Mouse (Mus musculus) hindbrain, embryonic 13.5 days (tissue): Measurements from ENCODE around the gene Defb47. TPM values are rescaled to one million over a fixed set of nuclear protein-coding genes. Genes with fewer than 3 reads are reported as not detected.

ENCODE experiments used
- ATAC-seq: fragments of 200-750 bp; cut with Nextera tagmentation; 2 replicates; pipeline ENCODE4 v1.8.0; 2017; ENCODE audit warnings: moderate TSS enrichment; ENCODE audit not compliant: low FRiP score
- H3K27ac ChIP-seq: fragments of 300-500 bp; sonication (generic); 2 replicates; pipeline ENCODE4 v1.5.1; 2015; ENCODE audit warnings: inconsistent platforms, mild to moderate bottlenecking, moderate library complexity
- H3K27me3 ChIP-seq: fragments of 300-500 bp; sonication (generic); 2 replicates; pipeline ENCODE4 v1.6.1; 2015; ENCODE audit warnings: mild to moderate bottlenecking, inconsistent platforms
- H3K36me3 ChIP-seq: fragments of 300-500 bp; sonication (generic); 2 replicates; pipeline ENCODE4 v1.6.1; 2015; ENCODE audit warnings: mild to moderate bottlenecking, inconsistent platforms
- H3K4me1 ChIP-seq: fragments of 300-500 bp; sonication (generic); replicated peaks from 2 replicates; pipeline ENCODE4 v1.6.1; 2015; ENCODE audit warnings: inconsistent platforms
- H3K4me2 ChIP-seq: fragments of 300-500 bp; sonication (generic); 2 replicates; pipeline ENCODE4 v1.6.1; 2015; ENCODE audit warnings: inconsistent platforms, mild to moderate bottlenecking, moderate library complexity
- H3K4me3 ChIP-seq: fragments of 300-500 bp; sonication (generic); 2 replicates; pipeline ENCODE4 v1.5.1; 2015; ENCODE audit warnings: mild to moderate bottlenecking, inconsistent platforms
- H3K9ac ChIP-seq: fragments of 300-500 bp; sonication (generic); 2 replicates; pipeline ENCODE4 v1.6.1; 2015; ENCODE audit warnings: mild to moderate bottlenecking, inconsistent platforms
- H3K9me3 ChIP-seq: fragments of 300-500 bp; sonication (generic); 2 replicates; pipeline ENCODE4 v1.6.1; 2016; ENCODE audit warnings: inconsistent platforms
- WGBS: fragments of 180-500 bp; shearing (Covaris S2); methylation state at CpG from one replicate; pipeline ENCODE4 v1.1.7; 2015; 5-methylcytosine and 5-hydroxymethylcytosine counted together
- polyA plus RNA-seq: library from polyadenylated mRNA; unstranded; fragments of >200 nt; fragmentation: Nextera tagmentation; extraction: Ambion mirVana; gene quantifications from 2 replicates; pipeline ENCODE4 v1.2.1, GENCODE M21; 2015

Gene Defb47
- not detected in 2 replicates for polyA plus RNA-seq

- Histone ChIP-seq H3K4me2 (no peak within 1 kb of the TSS), H3K27ac (no peak within 1 kb of the TSS), H3K9me3 (no peaks in the 10 kb centered on the region), H3K9ac (no peak within 1 kb of the TSS), H3K4me3 (no peak within 1 kb of the TSS), H3K27me3 (no peaks in the 10 kb centered on the region), H3K36me3 (no peaks in the 10 kb centered on the region), H3K4me1 (no peaks in the 10 kb centered on the region)
- no peak for ATAC-seq
- 86% methylated on average over 8 of the region's 8 CpGs for WGBS
These were observed at the start of gene Defb47 for GRCm38 (mm10) chr14:62997777-62998176. Defb47 (plus strand) TSS chr14:62998077.

DNA sequence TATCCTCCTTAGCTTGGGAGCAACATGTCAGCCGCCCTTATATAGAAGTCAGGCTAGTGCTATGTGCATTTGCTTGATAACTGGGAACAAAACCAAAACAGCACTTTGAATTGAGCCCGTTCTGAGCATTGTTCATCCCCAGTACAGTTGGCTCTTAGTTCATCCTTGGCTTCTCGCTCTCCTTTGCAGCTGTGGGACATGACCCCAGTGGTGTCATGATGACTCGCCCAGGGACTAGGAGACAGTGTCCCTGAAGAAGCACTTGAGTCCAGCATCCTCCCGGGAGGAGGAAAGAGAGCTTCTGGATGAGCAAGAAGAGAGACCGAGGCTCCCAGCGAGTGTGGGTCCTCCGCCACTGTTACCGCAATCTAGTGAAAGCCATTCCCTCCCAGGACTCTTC lies 41.8 kb upstream of the Defb47 start:
- ATAC-seq = no peak
- H3K4me1 ChIP-seq = no peaks in the 10 kb centered on the region
- H3K4me3 ChIP-seq = no peak overlapping the region
- WGBS = 90% methylated on average over 9 of the region's 9 CpGs
- no peaks in the 10 kb centered on the region for H3K9me3 ChIP-seq
- no peak overlapping the region for H3K27ac ChIP-seq
- peaks cover 76% of the 10 kb centered on the region for H3K36me3 ChIP-seq
- no peak overlapping the region for H3K4me2 ChIP-seq
- H3K27me3 ChIP-seq = no peaks in the 10 kb centered on the region
- no peak overlapping the region for H3K9ac ChIP-seq

- ATAC-seq = no peak
- 75% methylated on average over 4 of the region's 4 CpGs for WGBS
These were observed 34.2 kb upstream of the Defb47 start for GRCm38 (mm10) chr14:62963632-62964031.

DNA sequence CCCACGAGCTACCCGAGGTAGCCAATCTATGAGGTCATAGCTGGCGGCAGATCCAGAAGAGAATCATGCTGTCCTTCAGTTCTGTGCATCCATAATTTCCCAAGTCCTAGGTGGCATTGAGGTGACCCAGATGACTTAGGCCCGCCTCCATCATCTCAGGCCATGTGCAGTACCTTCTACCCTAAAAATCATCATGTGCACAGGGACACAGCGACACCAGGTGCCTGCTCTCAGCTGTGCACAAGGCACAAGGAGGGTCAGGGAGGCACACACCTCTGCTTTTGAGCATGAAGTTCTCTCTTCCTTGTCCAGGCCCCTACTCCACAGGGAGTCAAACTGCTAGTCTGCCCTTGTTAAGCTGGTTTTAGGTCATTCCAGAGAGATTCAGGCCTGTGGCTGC lies 32.5 kb upstream of the Defb47 start:
- Histone ChIP-seq H3K36me3 (peaks cover 6% of the 10 kb centered on the region), H3K9ac (no peak overlapping the region), H3K27ac (no peak overlapping the region), H3K4me1 (peaks cover 11% of the 10 kb centered on the region), H3K27me3 (no peaks in the 10 kb centered on the region), H3K4me3 (no peak overlapping the region), H3K9me3 (no peaks in the 10 kb centered on the region), H3K4me2 (no peak overlapping the region)
- ATAC-seq = no peak
- 83% methylated on average over 5 of the region's 5 CpGs for WGBS

More at GRCm38 (mm10) chr14:62963632-62964031, 34.2 kb upstream of the Defb47 start:
- Histone ChIP-seq H3K27ac (no peak overlapping the region), H3K4me1 (peaks cover 11% of the 10 kb centered on the region), H3K4me3 (no peak overlapping the region), H3K9ac (no peak overlapping the region), H3K9me3 (no peaks in the 10 kb centered on the region), H3K4me2 (no peak overlapping the region), H3K36me3 (peaks cover 19% of the 10 kb centered on the region), H3K27me3 (no peaks in the 10 kb centered on the region)

DNA sequence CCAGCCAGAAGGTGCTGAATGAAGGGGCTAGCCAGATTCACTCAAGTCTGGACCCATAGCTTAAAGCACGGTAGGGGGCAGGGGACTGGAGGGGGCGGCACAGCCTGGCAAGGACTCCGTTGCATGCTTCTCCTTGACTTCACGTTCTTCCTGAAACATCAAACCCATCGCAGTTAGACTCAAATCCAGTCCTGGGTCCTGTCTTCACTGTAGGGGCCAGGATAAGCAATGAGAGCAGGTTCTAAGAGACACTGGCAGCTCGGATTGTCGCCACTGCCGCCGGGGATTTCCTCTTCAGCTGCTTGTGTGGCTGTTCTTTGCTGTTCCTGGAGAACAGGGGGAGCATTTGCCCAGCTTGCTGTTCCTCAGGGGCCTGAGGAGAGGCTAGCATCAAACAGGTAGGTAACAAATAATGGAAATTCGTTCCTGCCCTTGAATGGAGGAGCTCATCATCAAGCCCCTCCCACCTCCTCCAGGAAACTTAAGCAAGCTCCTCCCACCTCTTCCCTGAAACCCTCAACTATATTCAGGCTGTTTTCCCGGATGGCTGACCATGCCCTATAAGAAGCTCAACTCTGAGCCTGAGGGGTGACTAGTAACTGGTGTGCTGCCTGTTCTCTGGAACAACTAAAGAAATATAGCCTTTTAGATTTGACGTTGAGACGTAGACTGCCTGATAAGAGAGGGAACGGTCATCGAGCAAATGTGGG lies 31.9 kb upstream of the Defb47 start:
- 31% methylated on average over 15 of the region's 15 CpGs for WGBS
- Histone ChIP-seq H3K27me3 (no peaks in the 10 kb centered on the region), H3K9ac (peak overlapping the region; percentile 46; the same call in 1 of the 2 replicates), H3K4me3 (0 out of 2 replicates have a peak overlapping the region, but pooled peaks have one; percentile 12), H3K4me2 (peak overlapping the region; percentile 36), H3K9me3 (no peaks in the 10 kb centered on the region), H3K36me3 (peaks cover 6% of the 10 kb centered on the region), H3K27ac (no peak overlapping the region), H3K4me1 (peaks cover 11% of the 10 kb centered on the region)
- ATAC-seq = no peak

DNA sequence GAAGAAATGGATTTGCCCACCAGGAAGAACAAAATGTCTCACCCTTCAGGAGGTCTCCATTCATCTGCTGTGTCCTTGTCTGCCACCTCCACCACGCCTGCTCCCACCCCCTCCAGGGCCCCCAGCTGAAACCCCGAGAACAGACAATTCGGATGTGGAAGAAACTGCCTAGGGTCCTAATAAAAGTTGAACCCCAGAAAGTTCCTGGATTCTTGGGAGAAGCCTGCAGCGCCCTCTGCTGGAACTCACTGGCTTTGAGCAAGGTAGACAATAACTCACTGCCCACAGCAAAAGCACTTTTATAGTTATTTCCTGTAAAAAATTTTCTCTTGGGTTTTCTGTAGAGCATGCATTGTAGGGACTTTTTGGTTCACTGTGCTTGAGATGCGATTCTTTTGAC lies 22.8 kb upstream of the Defb47 start:
- WGBS = 13% methylated on average over 5 of the region's 5 CpGs
- H3K27me3 ChIP-seq = no peaks in the 10 kb centered on the region
- H3K4me2 ChIP-seq = no peak overlapping the region

GRCm38 (mm10) chr14:62979815-62980214 lies 18.1 kb upstream of the Defb47 start:
- H3K4me1 ChIP-seq = no peaks in the 10 kb centered on the region
- H3K27me3 ChIP-seq = no peaks in the 10 kb centered on the region
- 72% methylated on average over 1 of the region's 1 CpGs for WGBS
- no peaks in the 10 kb centered on the region for H3K9me3 ChIP-seq
- ATAC-seq = no peak
- H3K4me3 ChIP-seq = no peak overlapping the region
- no peak overlapping the region for H3K27ac ChIP-seq
- H3K4me2 ChIP-seq = no peak overlapping the region
- H3K9ac ChIP-seq = no peak overlapping the region
- no peaks in the 10 kb centered on the region for H3K36me3 ChIP-seq

More for the DNA sequence above, 22.8 kb upstream of the Defb47 start:
- no peak overlapping the region for H3K9ac ChIP-seq
- ATAC-seq = no peak
- H3K27ac ChIP-seq = no peak overlapping the region
- no peaks in the 10 kb centered on the region for H3K36me3 ChIP-seq
- no peaks in the 10 kb centered on the region for H3K4me1 ChIP-seq
- H3K9me3 ChIP-seq = no peaks in the 10 kb centered on the region
- no peak overlapping the region for H3K4me3 ChIP-seq

DNA sequence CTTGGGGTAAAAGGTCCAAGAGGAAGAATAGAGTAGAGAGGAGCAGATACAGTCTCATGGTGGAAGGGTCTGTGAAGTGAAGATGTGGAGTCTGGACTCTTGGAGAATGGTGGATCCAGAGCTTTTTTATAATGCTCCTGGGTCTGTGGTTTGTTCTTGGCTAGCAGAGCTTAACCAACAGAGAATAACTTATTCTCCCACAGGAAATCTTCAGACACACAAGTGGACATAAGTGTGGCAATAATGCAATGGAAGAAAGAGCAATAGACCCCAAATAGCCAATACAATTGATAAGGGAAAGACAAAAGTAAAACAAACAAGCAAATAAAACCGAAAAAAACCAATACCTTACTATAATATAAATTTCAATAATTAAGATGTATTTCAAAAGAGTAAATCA lies 13.5 kb upstream of the Defb47 start, which contains the start of gene Defb48:
Gene Defb48, minus strand, starts transcription at position 101 of the 400 bp plus-strand sequence.
- Histone ChIP-seq H3K36me3 (no peaks in the 10 kb centered on the region), H3K4me1 (no peaks in the 10 kb centered on the region), H3K27me3 (no peaks in the 10 kb centered on the region), H3K4me3 (no peak within 1 kb of the TSS), H3K9ac (no peak within 1 kb of the TSS), H3K9me3 (no peaks in the 10 kb centered on the region), H3K4me2 (no peak within 1 kb of the TSS), H3K27ac (no peak within 1 kb of the TSS)
- ATAC-seq = no peak
- WGBS = 69% methylated on average over 1 of the region's 1 CpGs

- H3K4me1 ChIP-seq = no peaks in the 10 kb centered on the region
- H3K36me3 ChIP-seq = no peaks in the 10 kb centered on the region
- no peak for ATAC-seq
- no peaks in the 10 kb centered on the region for H3K27me3 ChIP-seq
- no peak overlapping the region for H3K4me3 ChIP-seq
- no peak overlapping the region for H3K27ac ChIP-seq
- no peaks in the 10 kb centered on the region for H3K9me3 ChIP-seq
- no peak overlapping the region for H3K9ac ChIP-seq
- H3K4me2 ChIP-seq = no peak overlapping the region
- 83% methylated on average over 3 of the region's 3 CpGs for WGBS
These were observed 6.6 kb upstream of the Defb47 start for GRCm38 (mm10) chr14:62991271-62991670.

GRCm38 (mm10) chr14:62991849-62992510 lies 5.9 kb upstream of the Defb47 start:
- no peaks in the 10 kb centered on the region for H3K4me1 ChIP-seq
- no peak for ATAC-seq
- H3K36me3 ChIP-seq = no peaks in the 10 kb centered on the region
- no peaks in the 10 kb centered on the region for H3K9me3 ChIP-seq
- no peak overlapping the region for H3K4me3 ChIP-seq
- H3K27ac ChIP-seq = no peak overlapping the region
- 68% methylated on average over 7 of the region's 7 CpGs for WGBS
- H3K4me2 ChIP-seq = no peak overlapping the region
- H3K9ac ChIP-seq = no peak overlapping the region
- no peaks in the 10 kb centered on the region for H3K27me3 ChIP-seq

DNA sequence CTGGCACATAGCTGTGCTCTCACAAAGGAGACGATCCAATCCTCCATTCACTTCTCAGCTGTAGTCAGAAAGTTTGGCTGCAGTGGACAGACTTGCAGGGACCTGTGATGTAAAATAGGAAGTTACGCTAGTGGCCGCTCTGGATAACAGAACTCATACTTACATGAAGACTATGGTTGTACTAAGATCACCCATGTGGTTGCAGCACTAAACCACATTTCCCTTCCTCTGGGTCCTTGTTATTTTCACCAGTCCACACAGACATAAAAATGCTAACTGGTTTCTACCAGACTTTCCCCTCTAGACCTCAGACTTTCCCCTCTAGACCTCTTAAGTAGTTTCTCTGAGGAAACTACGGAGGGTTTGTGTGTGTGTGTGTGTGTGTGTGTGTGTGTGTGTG lies 1.1 kb downstream of the Defb47 start:
- ATAC-seq = no peak

GRCm38 (mm10) chr14:63002588-63002987 lies 4.7 kb downstream of the Defb47 start:
- ATAC-seq = no peak
- Histone ChIP-seq H3K4me3 (no peak overlapping the region), H3K27me3 (no peaks in the 10 kb centered on the region), H3K36me3 (no peaks in the 10 kb centered on the region), H3K4me2 (no peak overlapping the region), H3K9ac (no peak overlapping the region), H3K27ac (no peak overlapping the region), H3K4me1 (no peaks in the 10 kb centered on the region), H3K9me3 (no peaks in the 10 kb centered on the region)
- 76% methylated on average over 2 of the region's 2 CpGs for WGBS

More for the DNA sequence above, 1.1 kb downstream of the Defb47 start:
- H3K4me2 ChIP-seq = no peak overlapping the region
- H3K4me1 ChIP-seq = no peaks in the 10 kb centered on the region
- WGBS = 97% methylated on average over 4 of the region's 4 CpGs
- H3K9me3 ChIP-seq = no peaks in the 10 kb centered on the region
- H3K36me3 ChIP-seq = no peaks in the 10 kb centered on the region
- no peaks in the 10 kb centered on the region for H3K27me3 ChIP-seq
- no peak overlapping the region for H3K27ac ChIP-seq
- no peak overlapping the region for H3K9ac ChIP-seq
- H3K4me3 ChIP-seq = no peak overlapping the region

DNA sequence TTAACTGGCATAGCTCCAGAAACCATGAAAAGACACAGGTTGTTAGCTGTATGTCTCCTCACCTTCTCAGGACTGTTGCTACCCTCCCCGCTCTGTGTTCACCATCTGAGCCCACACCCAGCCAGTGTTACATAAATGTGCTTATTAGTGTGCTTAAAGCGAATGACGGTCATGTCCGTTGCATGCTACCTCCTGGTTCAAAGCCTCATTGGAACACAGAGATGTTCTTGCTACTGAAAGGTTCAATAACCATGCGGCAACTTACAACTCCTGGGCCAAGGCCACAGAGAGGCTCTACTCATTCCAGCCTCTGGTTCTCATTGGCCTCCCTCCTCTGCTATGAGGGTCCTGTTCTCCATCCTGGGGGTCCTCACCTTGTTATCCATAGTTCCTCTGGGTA lies 13.6 kb downstream of the Defb47 start, which contains the start of gene Defb43:
Gene Defb43, plus strand, starts transcription at position 301 of the 400 bp plus-strand sequence.
- Histone ChIP-seq H3K27ac (no peak within 1 kb of the TSS), H3K4me1 (no peaks in the 10 kb centered on the region), H3K36me3 (no peaks in the 10 kb centered on the region), H3K4me3 (no peak within 1 kb of the TSS), H3K27me3 (no peaks in the 10 kb centered on the region), H3K9ac (no peak within 1 kb of the TSS), H3K9me3 (no peaks in the 10 kb centered on the region), H3K4me2 (no peak within 1 kb of the TSS)
- no peak for ATAC-seq
- WGBS = 97% methylated on average over 5 of the region's 5 CpGs
